Mouse (Mus musculus) liver, adult 2 months (tissue): ENCODE data around the gene Wdpcp. TPM values are rescaled to one million over a fixed set of nuclear protein-coding genes. Genes with fewer than 3 reads are reported as not detected.
A peak's percentile ranks its signal among the peaks of the same experiment; 100 is the strongest.
"Not testable (repeated sequence)": the region's sequence is repeated elsewhere in the genome, so short reads cannot be mapped to it uniquely, and the experiment has no call there.

Source experiments
- DNase-seq: peaks from one replicate; pipeline ENCODE4 v3.0.0-alpha.2; 2011; ENCODE audit warnings: low read depth, low spot score; ENCODE audit errors: extremely low read depth
- H3K27ac ChIP-seq: fragments of 200-500 bp; replicated peaks from 2 replicates; pipeline ENCODE4 v1.5.1; 2012; ENCODE audit warnings: low read depth, mild to moderate bottlenecking, control low read depth, inconsistent platforms, low read length; ENCODE audit not compliant: insufficient read depth
- H3K27me3 ChIP-seq: fragments of 200-500 bp; 2 replicates; pipeline ENCODE4 v1.6.1; 2012; ENCODE audit warnings: mild to moderate bottlenecking, moderate library complexity, low read length, inconsistent platforms; ENCODE audit not compliant: control insufficient read depth, insufficient read depth
- H3K36me3 ChIP-seq: fragments of 200-500 bp; 2 replicates; pipeline ENCODE4 v1.6.1; 2012; ENCODE audit warnings: low read length, inconsistent platforms; ENCODE audit not compliant: control insufficient read depth, insufficient read depth
- H3K4me1 ChIP-seq: fragments of 200-500 bp; 2 replicates; pipeline ENCODE4 v1.6.1; 2011; ENCODE audit warnings: low read length; ENCODE audit not compliant: control insufficient read depth, insufficient read depth
- H3K4me3 ChIP-seq: fragments of 200-500 bp; 2 replicates; pipeline ENCODE4 v1.5.1; 2011; ENCODE audit warnings: low read depth, mild to moderate bottlenecking, control low read depth, low read length, moderate library complexity; ENCODE audit not compliant: insufficient read depth
- H3K79me2 ChIP-seq: fragments of 200-500 bp; 2 replicates; pipeline ENCODE4 v1.6.1; 2012; ENCODE audit warnings: inconsistent platforms, mild to moderate bottlenecking, low read length, moderate library complexity; ENCODE audit not compliant: control insufficient read depth, insufficient read depth
- H3K9ac ChIP-seq: fragments of 200-500 bp; 2 replicates; pipeline ENCODE4 v1.6.1; 2012; ENCODE audit warnings: low read depth, mild to moderate bottlenecking, control low read depth, inconsistent platforms, low read length
- CTCF ChIP-seq: fragments of 200-500 bp; IDR thresholded peaks from 2 replicates; pipeline ENCODE4 v1.5.1; 2011; ENCODE audit warnings: low read depth, low read length, control low read depth
- POLR2A ChIP-seq: fragments of 200-500 bp; IDR thresholded peaks from 2 replicates; pipeline ENCODE4 v1.6.1; 2011; ENCODE audit warnings: low read length, control low read depth; ENCODE audit not compliant: insufficient read depth; ENCODE audit errors: extremely low read depth
- WGBS: fragments of 180-500 bp; shearing (Covaris S2); methylation state at CpG from one replicate; pipeline ENCODE4 v1.1.7; 2018; 5-methylcytosine and 5-hydroxymethylcytosine counted together
- polyA plus RNA-seq: library from polyadenylated mRNA; depleted of rRNA; stranded (reverse); fragments of >200 nt; gene quantifications from 2 replicates; pipeline ENCODE4 v1.2.3, GENCODE M21; 2012; rRNA removed
- total RNA-seq: library from RNA; depleted of rRNA; stranded (reverse); fragments of >200 nt; gene quantifications from 2 replicates; pipeline ENCODE4 v1.2.3, GENCODE M21; 2014; rRNA removed

Gene Wdpcp
- total RNA-seq: 4.8 TPM in 2 replicates
- polyA plus RNA-seq: 0.94 and 1.8 TPM in 2 replicates

GRCm38 (mm10) chr11:21571700-21572381, at the start of gene Wdpcp, which contains the start of gene Mdh1:
Gene Wdpcp, plus strand, starts transcription at chr11:21572235.
Gene Mdh1, minus strand, starts transcription at chr11:21572367.
- peaks cover 13% of the 10 kb centered on the region for H3K4me1 ChIP-seq
- peak within 1 kb of the TSS; percentile 91 for H3K27ac ChIP-seq
- peak within 1 kb of the TSS; percentile 88 for H3K9ac ChIP-seq
- H3K79me2 ChIP-seq: peaks cover 3% of the 10 kb centered on the region; the same call in 1 of the 2 replicates
- WGBS: under 1% methylated on average over 42 of the region's 42 CpGs
- H3K27me3 ChIP-seq: no peaks in the 10 kb centered on the region
- TF ChIP-seq CTCF (no peak), POLR2A (peak; percentile 96)
- H3K4me3 ChIP-seq: peak within 1 kb of the TSS; percentile 94
- DNase-seq: peak; percentile 99
- peaks cover 8% of the 10 kb centered on the region for H3K36me3 ChIP-seq

DNA sequence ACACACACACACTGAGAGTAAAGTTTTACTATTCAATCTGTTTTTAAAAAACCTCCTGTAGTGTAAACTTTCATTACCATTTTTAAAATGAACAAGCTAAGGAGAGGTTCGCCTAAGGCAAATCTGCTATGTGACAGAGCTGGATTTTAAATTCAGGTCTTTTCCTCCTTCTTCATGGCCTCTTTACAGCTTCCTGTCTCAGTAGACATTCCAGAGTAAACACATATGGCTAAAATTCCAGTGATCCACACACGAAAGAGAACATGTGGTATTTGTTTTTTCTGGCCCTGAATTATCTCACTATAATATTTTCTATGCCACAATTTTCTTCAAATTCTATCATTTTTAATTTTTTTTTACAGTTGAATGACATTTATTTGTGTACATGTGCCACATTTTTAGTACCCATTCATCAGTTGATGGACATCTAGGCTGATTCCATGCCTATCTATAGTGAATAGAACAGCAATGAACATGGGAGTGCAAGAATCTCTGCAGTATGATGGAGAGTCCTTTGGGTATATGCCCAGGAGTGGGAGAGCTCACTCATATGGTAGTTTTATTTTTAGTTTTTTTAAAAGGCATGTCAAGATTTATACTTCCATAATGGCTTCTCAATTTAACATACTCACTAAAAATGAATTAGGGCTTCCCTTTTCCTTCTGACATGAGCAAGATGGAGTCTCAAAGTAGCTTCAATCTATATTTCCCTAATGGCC, 43.2 kb upstream of the Wdpcp start:
- Histone ChIP-seq H3K27ac (no peak overlapping the region), H3K4me1 (no peaks in the 10 kb centered on the region), H3K9ac (no peak overlapping the region), H3K79me2 (no peaks in the 10 kb centered on the region), H3K27me3 (no peaks in the 10 kb centered on the region), H3K36me3 (no peaks in the 10 kb centered on the region), H3K4me3 (no peak overlapping the region)
- 79% methylated on average over 2 of the region's 2 CpGs for WGBS
- DNase-seq: no peak
- no peak for TF ChIP-seq CTCF
- no peak for TF ChIP-seq POLR2A

DNA sequence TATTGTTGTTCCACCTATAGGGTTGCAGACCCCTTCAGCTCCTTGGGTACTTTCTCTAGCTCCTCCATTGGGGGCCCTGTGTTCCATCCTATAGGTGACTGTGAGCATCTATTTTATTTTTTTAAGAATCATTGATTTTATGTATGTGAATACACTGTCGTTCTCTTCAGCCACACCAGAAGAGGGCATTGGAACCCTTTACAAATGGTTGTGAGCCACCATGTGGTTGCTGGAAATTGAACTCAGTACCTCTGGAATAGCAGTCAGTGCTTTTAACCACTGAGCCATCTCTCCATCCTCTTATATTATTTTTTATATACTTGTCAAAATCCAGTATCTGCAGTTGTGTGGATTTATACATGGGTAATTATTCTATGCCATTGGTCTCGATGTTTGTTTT, 41.2 kb upstream of the Wdpcp start:
- not testable (repeated sequence) for H3K9ac ChIP-seq, H3K79me2 ChIP-seq, H3K4me3 ChIP-seq, H3K4me1 ChIP-seq, DNase-seq, H3K36me3 ChIP-seq, H3K27ac ChIP-seq, H3K27me3 ChIP-seq
- WGBS: 63% methylated on average over 2 of the region's 2 CpGs

GRCm38 (mm10) chr11:21540072-21540471, 32.0 kb upstream of the Wdpcp start:
- no peak overlapping the region for H3K9ac ChIP-seq
- no peaks in the 10 kb centered on the region for H3K79me2 ChIP-seq
- no peak overlapping the region for H3K27ac ChIP-seq
- H3K36me3 ChIP-seq: no peaks in the 10 kb centered on the region
- H3K4me1 ChIP-seq: peaks cover 2% of the 10 kb centered on the region; the same call in 1 of the 2 replicates
- 82% methylated on average over 2 of the region's 2 CpGs for WGBS
- H3K27me3 ChIP-seq: no peaks in the 10 kb centered on the region
- no peak for DNase-seq
- H3K4me3 ChIP-seq: no peak overlapping the region
- TF ChIP-seq CTCF (no peak), POLR2A (no peak)

DNA sequence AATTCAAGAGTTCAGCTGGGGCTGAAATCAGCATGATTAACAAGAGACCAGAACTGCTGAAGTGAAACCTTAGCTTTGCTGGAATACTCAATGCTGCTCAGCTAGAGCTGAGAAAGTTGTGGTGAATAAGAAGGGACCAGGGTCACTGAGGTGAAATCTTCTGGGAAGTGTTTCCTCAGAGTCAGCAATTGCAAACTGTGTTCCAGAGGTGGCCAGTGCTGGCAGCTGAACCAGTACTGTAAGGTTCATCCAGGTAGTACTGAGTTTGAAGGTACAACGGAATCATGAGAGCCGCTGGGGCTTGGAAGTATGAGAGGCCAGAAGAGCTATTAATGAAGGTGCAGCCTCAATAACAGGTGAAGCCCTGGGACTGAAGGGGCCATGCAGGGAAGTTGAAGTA, 31.4 kb upstream of the Wdpcp start:
- Histone ChIP-seq H3K27me3 (no peaks in the 10 kb centered on the region), H3K9ac (no peak overlapping the region), H3K36me3 (no peaks in the 10 kb centered on the region), H3K4me3 (no peak overlapping the region), H3K79me2 (no peaks in the 10 kb centered on the region), H3K27ac (no peak overlapping the region), H3K4me1 (peaks cover 2% of the 10 kb centered on the region; the same call in 1 of the 2 replicates)
- no peak for TF ChIP-seq CTCF
- no peak for TF ChIP-seq POLR2A
- no peak for DNase-seq
- WGBS: 84% methylated on average over 2 of the region's 2 CpGs

DNA sequence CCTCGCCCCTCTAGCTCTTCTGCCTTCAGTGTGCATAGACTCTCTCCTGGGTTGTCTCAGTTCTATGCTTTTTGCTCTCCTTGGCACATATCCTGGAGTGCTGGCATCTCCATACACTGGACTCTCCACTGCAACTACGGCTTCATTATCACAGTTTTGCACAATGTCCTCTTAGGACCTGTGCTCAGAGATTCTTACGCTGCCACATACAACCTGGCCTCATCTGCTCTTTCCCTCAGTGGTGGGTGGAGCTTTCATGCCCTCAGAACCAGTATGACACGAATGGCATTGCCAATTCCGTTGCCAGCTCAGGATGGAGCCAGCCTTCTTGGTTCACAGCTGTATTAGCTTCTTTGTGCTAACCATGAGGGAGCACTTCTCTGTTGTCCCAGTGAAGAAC, 29.3 kb upstream of the Wdpcp start:
- Histone ChIP-seq H3K27ac (no peak overlapping the region), H3K36me3 (no peaks in the 10 kb centered on the region), H3K27me3 (no peaks in the 10 kb centered on the region), H3K4me3 (no peak overlapping the region), H3K4me1 (peaks cover 4% of the 10 kb centered on the region; the same call in 1 of the 2 replicates), H3K9ac (no peak overlapping the region), H3K79me2 (no peaks in the 10 kb centered on the region)
- DNase-seq: peak; percentile 74
- WGBS: 52% methylated on average over 5 of the region's 5 CpGs
- no peak for TF ChIP-seq CTCF
- TF ChIP-seq POLR2A: no peak
